Mouse (Mus musculus): ENCODE results near the gene Itga11. TPM values are rescaled to one million over a fixed set of nuclear protein-coding genes. Genes with fewer than 3 reads are reported as not detected.

Itga11 gene
- total and polyA plus RNA-seq, 2 experiments, result 0.09 TPM

- no peak for DNase-seq (ENCODE audit: extremely low read depth, low read depth, low spot score)
- no peak overlapping the region for H3K4me3 ChIP-seq (ENCODE audit: insufficient read depth, low read depth, low read length)
- 69% methylated on average over 2 of the region's 2 CpGs for WGBS
- no peaks in the 10 kb centered on the region for H3K79me2 ChIP-seq (ENCODE audit: control insufficient read depth, insufficient read depth, low read length)
- H3K36me3 ChIP-seq (ENCODE audit: control insufficient read depth, insufficient read depth, low read length), result no peaks in the 10 kb centered on the region
- no peak overlapping the region for H3K9ac ChIP-seq (ENCODE audit: low read depth, low read length)
- no peak for TF ChIP-seq CTCF (IDR thresholded peaks at IDR 0.05; ENCODE audit: low read depth, low read length)
- no peaks in the 10 kb centered on the region; the same call in 1 of the 2 replicates for H3K27me3 ChIP-seq (ENCODE audit: control insufficient read depth, insufficient read depth, low read length)
- no peaks in the 10 kb centered on the region for H3K4me1 ChIP-seq (ENCODE audit: control insufficient read depth, insufficient read depth, low read length)
- H3K27ac ChIP-seq (replicated peaks; ENCODE audit: insufficient read depth, low read depth, low read length), result no peak overlapping the region
These were observed 37.4 kb upstream of the Itga11 start for GRCm38 (mm10) chr9:62640188-62640587.

GRCm38 (mm10) chr9:62645716-62646400, 31.8 kb upstream of the Itga11 start:
- H3K4me1 ChIP-seq (ENCODE audit: control insufficient read depth, insufficient read depth, low read length), result no peaks in the 10 kb centered on the region
- no peak overlapping the region for H3K4me3 ChIP-seq (ENCODE audit: insufficient read depth, low read depth, low read length)
- H3K27ac ChIP-seq (replicated peaks; ENCODE audit: insufficient read depth, low read depth, low read length), result no peak overlapping the region
- H3K79me2 ChIP-seq (ENCODE audit: control insufficient read depth, insufficient read depth, low read length), result no peaks in the 10 kb centered on the region
- DNase-seq (ENCODE audit: extremely low read depth, low read depth, low spot score), result no peak
- H3K27me3 ChIP-seq (ENCODE audit: control insufficient read depth, insufficient read depth, low read length), result no peaks in the 10 kb centered on the region; the same call in 1 of the 2 replicates
- TF ChIP-seq CTCF (IDR thresholded peaks at IDR 0.05; ENCODE audit: low read depth, low read length) (no peak), POLR2A (IDR thresholded peaks at IDR 0.05; ENCODE audit: extremely low read depth, insufficient read depth, low read length) (no peak)
- WGBS, result 89% methylated on average over 6 of the region's 6 CpGs
- H3K9ac ChIP-seq (ENCODE audit: low read depth, low read length), result no peak overlapping the region
- H3K36me3 ChIP-seq (ENCODE audit: control insufficient read depth, insufficient read depth, low read length), result no peaks in the 10 kb centered on the region

GRCm38 (mm10) chr9:62646721-62647183, 30.9 kb upstream of the Itga11 start:
- TF ChIP-seq CTCF (IDR thresholded peaks at IDR 0.05; ENCODE audit: low read depth, low read length) (no peak), POLR2A (IDR thresholded peaks at IDR 0.05; ENCODE audit: extremely low read depth, insufficient read depth, low read length) (no peak)
- Histone ChIP-seq H3K27me3 (ENCODE audit: control insufficient read depth, insufficient read depth, low read length) (no peaks in the 10 kb centered on the region), H3K79me2 (ENCODE audit: control insufficient read depth, insufficient read depth, low read length) (no peaks in the 10 kb centered on the region), H3K36me3 (ENCODE audit: control insufficient read depth, insufficient read depth, low read length) (no peaks in the 10 kb centered on the region), H3K4me3 (ENCODE audit: insufficient read depth, low read depth, low read length) (no peak overlapping the region), H3K9ac (ENCODE audit: low read depth, low read length) (no peak overlapping the region), H3K27ac (replicated peaks; ENCODE audit: insufficient read depth, low read depth, low read length) (no peak overlapping the region), H3K4me1 (ENCODE audit: control insufficient read depth, insufficient read depth, low read length) (no peaks in the 10 kb centered on the region)
- no peak for DNase-seq (ENCODE audit: extremely low read depth, low read depth, low spot score)
- WGBS, result 70% methylated on average over 7 of the region's 7 CpGs

GRCm38 (mm10) chr9:62649444-62649843, 28.2 kb upstream of the Itga11 start:
- no peak for DNase-seq (ENCODE audit: extremely low read depth, low read depth, low spot score)

GRCm38 (mm10) chr9:62650764-62651163, 26.9 kb upstream of the Itga11 start:
- WGBS, result 91% methylated on average over 6 of the region's 6 CpGs
- no peak overlapping the region for H3K27ac ChIP-seq (replicated peaks; ENCODE audit: insufficient read depth, low read depth, low read length)
- no peaks in the 10 kb centered on the region for H3K4me1 ChIP-seq (ENCODE audit: control insufficient read depth, insufficient read depth, low read length)
- H3K79me2 ChIP-seq (ENCODE audit: control insufficient read depth, insufficient read depth, low read length), result no peaks in the 10 kb centered on the region
- TF ChIP-seq CTCF (IDR thresholded peaks at IDR 0.05; ENCODE audit: low read depth, low read length) (no peak), POLR2A (IDR thresholded peaks at IDR 0.05; ENCODE audit: extremely low read depth, insufficient read depth, low read length) (no peak)
- H3K9ac ChIP-seq (ENCODE audit: low read depth, low read length), result no peak overlapping the region
- H3K27me3 ChIP-seq (ENCODE audit: control insufficient read depth, insufficient read depth, low read length), result no peaks in the 10 kb centered on the region
- no peaks in the 10 kb centered on the region for H3K36me3 ChIP-seq (ENCODE audit: control insufficient read depth, insufficient read depth, low read length)
- no peak overlapping the region for H3K4me3 ChIP-seq (ENCODE audit: insufficient read depth, low read depth, low read length)
- DNase-seq (ENCODE audit: extremely low read depth, low read depth, low spot score), result no peak

More at GRCm38 (mm10) chr9:62649444-62649843, 28.2 kb upstream of the Itga11 start:
- TF ChIP-seq POLR2A (IDR thresholded peaks at IDR 0.05; ENCODE audit: extremely low read depth, insufficient read depth, low read length) (no peak), CTCF (IDR thresholded peaks at IDR 0.05; ENCODE audit: low read depth, low read length) (no peak)
- Histone ChIP-seq H3K27ac (replicated peaks; ENCODE audit: insufficient read depth, low read depth, low read length) (no peak overlapping the region), H3K36me3 (ENCODE audit: control insufficient read depth, insufficient read depth, low read length) (no peaks in the 10 kb centered on the region), H3K4me1 (ENCODE audit: control insufficient read depth, insufficient read depth, low read length) (no peaks in the 10 kb centered on the region), H3K79me2 (ENCODE audit: control insufficient read depth, insufficient read depth, low read length) (no peaks in the 10 kb centered on the region), H3K27me3 (ENCODE audit: control insufficient read depth, insufficient read depth, low read length) (no peaks in the 10 kb centered on the region), H3K4me3 (ENCODE audit: insufficient read depth, low read depth, low read length) (no peak overlapping the region), H3K9ac (ENCODE audit: low read depth, low read length) (no peak overlapping the region)
- 89% methylated on average over 3 of the region's 3 CpGs for WGBS

- Histone ChIP-seq H3K4me1 (ENCODE audit: control insufficient read depth, insufficient read depth, low read length) (no peaks in the 10 kb centered on the region), H3K4me3 (ENCODE audit: insufficient read depth, low read depth, low read length) (no peak overlapping the region), H3K27ac (replicated peaks; ENCODE audit: insufficient read depth, low read depth, low read length) (no peak overlapping the region), H3K27me3 (ENCODE audit: control insufficient read depth, insufficient read depth, low read length) (no peaks in the 10 kb centered on the region), H3K9ac (ENCODE audit: low read depth, low read length) (no peak overlapping the region), H3K36me3 (ENCODE audit: control insufficient read depth, insufficient read depth, low read length) (no peaks in the 10 kb centered on the region), H3K79me2 (ENCODE audit: control insufficient read depth, insufficient read depth, low read length) (no peaks in the 10 kb centered on the region)
- DNase-seq (ENCODE audit: extremely low read depth, low read depth, low spot score), result no peak
- 75% methylated on average over 6 of the region's 6 CpGs for WGBS
- no peak for TF ChIP-seq POLR2A (IDR thresholded peaks at IDR 0.05; ENCODE audit: extremely low read depth, insufficient read depth, low read length)
- no peak for TF ChIP-seq CTCF (IDR thresholded peaks at IDR 0.05; ENCODE audit: low read depth, low read length)
These were observed 23.3 kb upstream of the Itga11 start for GRCm38 (mm10) chr9:62654336-62654735.

Data from liver, adult 2 months (tissue).